Mouse (Mus musculus): ENCODE data around the gene Sat1. TPM values are rescaled to one million over a fixed set of nuclear protein-coding genes. Genes with fewer than 3 reads are reported as not detected.

Gene Sat1
- polyA plus RNA-seq, 2 experiments, result 39.2 to 94.8 TPM

DNA sequence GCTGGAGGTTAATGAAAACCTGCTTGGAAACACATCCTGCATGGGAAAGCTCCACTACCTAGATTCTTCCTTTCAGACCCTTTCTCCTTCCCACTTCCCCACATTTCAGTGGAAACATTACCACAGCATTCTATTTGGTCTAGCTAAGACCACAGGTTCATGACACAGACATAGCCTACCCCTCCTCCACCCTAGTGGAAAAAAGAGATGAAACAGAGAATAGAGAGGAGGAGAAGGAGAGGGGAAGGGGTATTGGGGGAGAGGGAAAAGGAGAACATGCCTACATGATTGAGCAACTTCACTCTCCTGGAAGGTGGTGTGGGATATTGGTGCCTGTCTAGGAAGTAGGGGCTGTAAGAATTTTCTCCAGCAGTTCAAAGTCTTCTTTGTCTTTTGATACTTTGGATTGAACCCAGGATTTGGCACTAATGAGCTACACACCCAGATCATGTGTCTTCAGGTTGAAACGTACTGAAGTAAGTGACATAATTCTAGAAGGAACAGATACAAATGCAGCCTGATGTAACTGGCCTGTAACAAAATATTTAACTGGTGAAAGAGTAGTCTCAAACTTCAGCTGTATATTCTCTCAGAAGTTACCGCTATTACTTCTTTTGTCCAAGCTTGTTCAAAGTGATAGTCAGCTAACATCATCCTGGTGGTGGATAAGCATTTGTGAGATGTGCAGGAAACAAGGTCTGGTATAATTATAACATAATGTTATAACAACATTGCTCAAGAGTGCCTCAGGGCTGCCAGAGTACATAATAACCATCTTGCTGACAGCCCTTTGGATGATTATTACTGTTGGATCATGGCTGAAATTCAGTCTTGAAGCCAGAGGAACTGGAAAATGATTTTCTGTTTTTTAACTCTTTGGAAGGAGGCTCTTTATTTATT lies 13.6 kb downstream of the Sat1 start:
- ATAC-seq (ENCODE audit: insufficient read depth) (no peak), DNase-seq (ENCODE audit: low read depth in 3 of 3, low spot score in 3 of 3) (no peak)
- Histone ChIP-seq H3K9me3 (ENCODE audit: control insufficient read depth, low read length) (no peaks in the 10 kb centered on the region), H3K4me3 (ENCODE audit: insufficient read depth in 1 of 2, low read depth in 2 of 2, low read length in 2 of 2) (no peak overlapping the region), H3K4me1 (replicated peaks; ENCODE audit: control insufficient read depth in 2 of 2, insufficient read depth in 2 of 2, low read length in 1 of 2) (no peaks in the 10 kb centered on the region), H3K27ac (no peak overlapping the region), H3K36me3 (replicated peaks; ENCODE audit: control insufficient read depth, insufficient read depth, low read depth) (no peaks in the 10 kb centered on the region), H3K4me2 (ENCODE audit: low read depth) (no peak overlapping the region), H3K9ac (replicated peaks) (no peak overlapping the region), H3K27me3 (ENCODE audit: control insufficient read depth, insufficient read depth, low read length) (no peaks in the 10 kb centered on the region)
- WGBS (ENCODE audit: insufficient replicate concordance), result 55% methylated on average over 2 of the region's 2 CpGs
- TF ChIP-seq CTCF (IDR thresholded peaks at IDR 0.05; ENCODE audit: low read depth) (no peak), EP300 (IDR thresholded peaks at IDR 0.05; ENCODE audit: low read depth) (no peak)

DNA sequence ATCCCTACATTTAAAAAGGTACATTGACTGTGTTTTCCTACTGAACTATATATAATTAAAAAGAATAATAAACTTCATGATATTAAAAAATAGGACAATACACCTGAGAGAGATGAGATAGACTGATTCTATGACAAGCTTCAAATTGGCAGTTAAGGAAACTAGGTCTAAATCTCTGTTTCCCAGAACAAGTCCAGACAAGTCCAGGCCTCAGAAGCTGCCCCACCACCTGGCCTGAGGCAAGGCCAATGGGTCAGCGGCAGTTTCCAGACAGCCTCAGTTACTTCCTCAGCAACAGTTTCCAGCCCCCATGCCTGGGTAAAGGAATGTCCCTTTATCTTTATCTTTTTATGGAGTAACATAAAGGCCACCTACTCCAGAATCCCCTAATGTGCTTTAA lies 14.4 kb downstream of the Sat1 start:
- Histone ChIP-seq H3K36me3 (replicated peaks; ENCODE audit: control insufficient read depth, insufficient read depth, low read depth) (no peaks in the 10 kb centered on the region), H3K9me3 (ENCODE audit: control insufficient read depth, low read length) (no peaks in the 10 kb centered on the region), H3K9ac (replicated peaks) (no peak overlapping the region), H3K27ac (no peak overlapping the region), H3K4me3 (ENCODE audit: insufficient read depth in 1 of 2, low read depth in 2 of 2, low read length in 2 of 2) (no peak overlapping the region), H3K4me1 (replicated peaks; ENCODE audit: control insufficient read depth in 2 of 2, insufficient read depth in 2 of 2, low read length in 1 of 2) (no peaks in the 10 kb centered on the region), H3K27me3 (ENCODE audit: control insufficient read depth, insufficient read depth, low read length) (no peaks in the 10 kb centered on the region), H3K4me2 (ENCODE audit: low read depth) (no peak overlapping the region)
- TF ChIP-seq EP300 (IDR thresholded peaks at IDR 0.05; ENCODE audit: low read depth) (no peak), CTCF (IDR thresholded peaks at IDR 0.05; ENCODE audit: low read depth) (no peak)
- DNase-seq (ENCODE audit: low read depth in 3 of 3, low spot score in 3 of 3), result no peak
- ATAC-seq (ENCODE audit: insufficient read depth), result no peak
- WGBS (ENCODE audit: insufficient replicate concordance), result 73% methylated on average over 1 of the region's 1 CpGs

DNA sequence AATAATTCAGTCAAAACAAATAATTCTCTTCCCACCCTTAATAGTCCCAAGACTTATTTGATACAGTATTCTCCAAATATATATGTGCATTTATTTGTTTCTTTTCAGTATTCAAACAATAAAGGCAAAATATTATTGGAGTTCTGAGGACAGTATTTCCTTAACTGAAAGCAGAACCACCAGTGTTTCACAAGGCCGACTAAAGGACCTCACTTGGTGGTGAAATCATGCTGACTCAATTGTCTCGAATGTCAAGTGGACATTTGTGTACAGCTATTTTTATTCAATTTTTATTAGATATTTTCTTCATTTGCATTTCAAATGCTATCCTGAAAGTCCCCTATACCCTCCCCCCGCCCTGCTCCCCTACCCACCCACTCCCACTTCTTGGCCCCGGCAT lies 21.3 kb downstream of the Sat1 start:
- H3K4me3 ChIP-seq (ENCODE audit: insufficient read depth in 1 of 2, low read depth in 2 of 2, low read length in 2 of 2), result no peak overlapping the region
- WGBS (ENCODE audit: insufficient replicate concordance), result 64% methylated on average over 4 of the region's 4 CpGs
- no peaks in the 10 kb centered on the region for H3K4me1 ChIP-seq (replicated peaks; ENCODE audit: control insufficient read depth in 2 of 2, insufficient read depth in 2 of 2, low read length in 1 of 2)
- no peak overlapping the region for H3K9ac ChIP-seq (replicated peaks)
- no peaks in the 10 kb centered on the region for H3K27me3 ChIP-seq (ENCODE audit: control insufficient read depth, insufficient read depth, low read length)
- ATAC-seq (ENCODE audit: insufficient read depth) (no peak), DNase-seq (ENCODE audit: low read depth in 3 of 3, low spot score in 3 of 3) (no peak)
- TF ChIP-seq EP300 (IDR thresholded peaks at IDR 0.05; ENCODE audit: low read depth), result no peak
- TF ChIP-seq CTCF (IDR thresholded peaks at IDR 0.05; ENCODE audit: low read depth), result no peak
- no peak overlapping the region for H3K27ac ChIP-seq
- no peaks in the 10 kb centered on the region for H3K9me3 ChIP-seq (ENCODE audit: control insufficient read depth, low read length)
- no peaks in the 10 kb centered on the region for H3K36me3 ChIP-seq (replicated peaks; ENCODE audit: control insufficient read depth, insufficient read depth, low read depth)
- no peak overlapping the region for H3K4me2 ChIP-seq (ENCODE audit: low read depth)

DNA sequence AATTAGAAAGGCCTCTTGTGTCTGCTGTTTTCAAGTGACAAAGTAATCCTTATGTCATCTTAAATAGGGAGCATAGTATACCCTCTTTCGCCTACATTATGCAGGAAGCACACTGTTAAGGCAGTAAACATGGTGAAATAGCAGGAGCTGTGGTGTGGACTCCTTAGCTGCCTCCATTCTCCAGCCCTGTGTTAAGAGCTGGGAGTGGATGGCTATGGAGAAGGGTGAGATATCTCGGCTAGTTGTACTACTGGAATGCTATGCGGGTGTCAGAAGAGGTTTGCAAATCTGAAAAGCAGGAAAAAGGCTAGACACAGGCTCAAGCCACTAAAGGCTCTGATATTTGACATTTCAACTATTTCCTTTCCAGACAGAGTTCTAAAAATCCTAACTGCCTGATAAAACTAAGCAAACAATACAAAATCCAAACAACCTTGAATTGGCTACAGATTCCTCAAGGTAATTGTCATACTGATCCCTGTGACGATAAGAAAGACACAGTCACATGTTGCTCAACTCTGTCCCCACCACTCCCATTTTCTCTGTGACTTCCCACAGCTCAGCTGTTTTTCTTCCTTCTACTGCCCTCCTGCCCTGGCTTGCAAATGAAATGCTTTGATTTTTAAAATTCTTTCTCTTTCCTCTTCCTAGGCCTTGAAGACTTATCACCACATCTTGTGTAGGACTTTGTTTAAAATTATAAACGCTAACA lies 22.4 kb downstream of the Sat1 start:
- TF ChIP-seq EP300 (IDR thresholded peaks at IDR 0.05; ENCODE audit: low read depth), result no peak
- TF ChIP-seq CTCF (IDR thresholded peaks at IDR 0.05; ENCODE audit: low read depth), result no peak
- Histone ChIP-seq H3K9ac (replicated peaks) (no peak overlapping the region), H3K27ac (no peak overlapping the region), H3K36me3 (replicated peaks; ENCODE audit: control insufficient read depth, insufficient read depth, low read depth) (no peaks in the 10 kb centered on the region), H3K9me3 (ENCODE audit: control insufficient read depth, low read length) (no peaks in the 10 kb centered on the region), H3K27me3 (ENCODE audit: control insufficient read depth, insufficient read depth, low read length) (no peaks in the 10 kb centered on the region), H3K4me3 (ENCODE audit: insufficient read depth in 1 of 2, low read depth in 2 of 2, low read length in 2 of 2) (no peak overlapping the region), H3K4me2 (ENCODE audit: low read depth) (no peak overlapping the region), H3K4me1 (replicated peaks; ENCODE audit: control insufficient read depth in 2 of 2, insufficient read depth in 2 of 2, low read length in 1 of 2) (no peaks in the 10 kb centered on the region)
- DNase-seq (ENCODE audit: low read depth in 3 of 3, low spot score in 3 of 3) (no peak), ATAC-seq (ENCODE audit: insufficient read depth) (no peak)
- WGBS (ENCODE audit: insufficient replicate concordance), result 40% methylated on average over 5 of the region's 5 CpGs

DNA sequence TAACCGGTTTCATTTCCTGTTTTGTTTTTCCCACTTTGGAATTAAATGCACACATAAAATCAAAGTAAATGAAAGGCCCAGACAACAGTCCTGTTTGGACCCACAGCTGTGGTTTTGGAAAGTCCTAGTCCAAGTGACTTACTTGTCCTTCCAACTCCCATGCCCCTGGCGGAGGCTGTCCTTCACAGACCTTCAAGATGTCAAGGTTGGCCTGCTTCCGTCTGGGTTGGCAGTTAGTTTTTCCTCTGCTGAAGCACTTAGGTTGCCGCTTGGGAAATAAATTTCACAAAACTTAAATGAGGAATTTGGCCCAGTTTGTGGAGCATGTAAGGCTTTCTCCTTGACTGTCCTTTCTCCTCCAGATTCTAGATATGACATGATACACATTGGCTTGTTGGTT lies 24.3 kb downstream of the Sat1 start:
- no peaks in the 10 kb centered on the region for H3K9me3 ChIP-seq (ENCODE audit: control insufficient read depth, low read length)
- TF ChIP-seq EP300 (IDR thresholded peaks at IDR 0.05; ENCODE audit: low read depth) (no peak), CTCF (IDR thresholded peaks at IDR 0.05; ENCODE audit: low read depth) (no peak)
- no peaks in the 10 kb centered on the region for H3K4me1 ChIP-seq (replicated peaks; ENCODE audit: control insufficient read depth in 2 of 2, insufficient read depth in 2 of 2, low read length in 1 of 2)
- DNase-seq (ENCODE audit: low read depth in 3 of 3, low spot score in 3 of 3), result no peak
- H3K4me2 ChIP-seq (ENCODE audit: low read depth), result no peak overlapping the region
- H3K9ac ChIP-seq (replicated peaks), result no peak overlapping the region
- H3K4me3 ChIP-seq (ENCODE audit: insufficient read depth in 1 of 2, low read depth in 2 of 2, low read length in 2 of 2), result no peak overlapping the region
- H3K36me3 ChIP-seq (replicated peaks; ENCODE audit: control insufficient read depth, insufficient read depth, low read depth), result no peaks in the 10 kb centered on the region
- no peaks in the 10 kb centered on the region for H3K27me3 ChIP-seq (ENCODE audit: control insufficient read depth, insufficient read depth, low read length)
- 50% methylated on average over 4 of the region's 4 CpGs for WGBS (ENCODE audit: insufficient replicate concordance)
- ATAC-seq (ENCODE audit: insufficient read depth), result no peak
- no peak overlapping the region for H3K27ac ChIP-seq
